Mouse (Mus musculus) liver, embryonic 14.5 days (tissue): ENCODE results near the gene Lyz2. TPM values are rescaled to one million over a fixed set of nuclear protein-coding genes. Genes with fewer than 3 reads are reported as not detected.
"Not testable (repeated sequence)": the region's sequence is repeated elsewhere in the genome, so short reads cannot be mapped to it uniquely, and the experiment has no call there.

Experiments
- ATAC-seq: fragments of 200-750 bp; cut with Nextera tagmentation; 2 replicates; pipeline ENCODE4 v1.8.0; 2017; ENCODE audit warnings: moderate number of reproducible peaks, mild to moderate bottlenecking, moderate library complexity; ENCODE audit not compliant: insufficient read depth
- DNase-seq, 3 experiments: peaks; one replicate each; pipeline ENCODE4 v3.0.0-alpha.2; 2012 to 2013; ENCODE audit warnings: low read depth in 3 of 3, low spot score in 3 of 3
- H3K27ac ChIP-seq: fragments of 300-500 bp; sonication (generic); 2 replicates; pipeline ENCODE4 v1.5.1; 2014; ENCODE audit warnings: moderate library complexity, mild to moderate bottlenecking, control low read depth, inconsistent platforms
- H3K27me3 ChIP-seq: fragments of 300-500 bp; sonication (generic); 2 replicates; pipeline ENCODE4 v1.6.1; 2014; ENCODE audit warnings: mild to moderate bottlenecking, low read length, moderate library complexity; ENCODE audit not compliant: control insufficient read depth, insufficient read depth
- H3K36me3 ChIP-seq: fragments of 300-500 bp; sonication (generic); replicated peaks from 2 replicates; pipeline ENCODE4 v1.6.1; 2014; ENCODE audit warnings: low read depth; ENCODE audit not compliant: control insufficient read depth, insufficient read depth
- H3K4me1 ChIP-seq, 2 experiments: fragments of 200-500 bp in 1 of 2; fragments of 300-500 bp in 1 of 2; sonication (generic) in 1 of 2; replicated peaks; 2 replicates each; pipeline ENCODE4 v1.6.1; 2012 to 2014; ENCODE audit warnings: antibody characterized with exemption in 1 of 2, inconsistent platforms in 1 of 2, low read length in 1 of 2; ENCODE audit not compliant: control insufficient read depth in 2 of 2, insufficient read depth in 2 of 2
- H3K4me2 ChIP-seq: fragments of 300-500 bp; sonication (generic); 2 replicates; pipeline ENCODE4 v1.6.1; 2014; ENCODE audit warnings: low read depth, mild to moderate bottlenecking, control low read depth, moderate library complexity
- H3K4me3 ChIP-seq, 2 experiments: fragments of 200-500 bp in 1 of 2; fragments of 300-500 bp in 1 of 2; sonication (generic) in 1 of 2; 2 replicates each; pipeline ENCODE4 v1.5.1; 2012 to 2014; ENCODE audit warnings: low read depth in 2 of 2, low read length in 2 of 2, mild to moderate bottlenecking in 2 of 2, control low read depth in 1 of 2, inconsistent platforms in 1 of 2, moderate library complexity in 1 of 2; ENCODE audit not compliant: insufficient read depth in 1 of 2
- H3K9ac ChIP-seq: fragments of 300-500 bp; sonication (generic); replicated peaks from 2 replicates; pipeline ENCODE4 v1.6.1; 2014; ENCODE audit warnings: mild to moderate bottlenecking, control low read depth, moderate library complexity
- H3K9me3 ChIP-seq: fragments of 300-500 bp; sonication (generic); 2 replicates; pipeline ENCODE4 v1.6.1; 2016; ENCODE audit warnings: low read length, mixed read lengths; ENCODE audit not compliant: control insufficient read depth
- CTCF ChIP-seq: IDR thresholded peaks from 2 replicates; pipeline ENCODE4 v1.5.1; 2016; ENCODE audit warnings: antibody characterized with exemption, low read depth, control low read depth
- EP300 ChIP-seq: IDR thresholded peaks from 2 replicates; pipeline ENCODE4 v1.6.1; 2016; ENCODE audit warnings: antibody characterized with exemption, low read depth
- WGBS: fragments of 180-500 bp; shearing (Covaris S2); extraction: QIAGEN DNeasy Blood & Tissue Kit; methylation state at CpG from one replicate; pipeline ENCODE4 v1.1.7; 2014; ENCODE audit not compliant: insufficient replicate concordance; 5-methylcytosine and 5-hydroxymethylcytosine counted together
- polyA plus RNA-seq, 2 experiments: library from polyadenylated mRNA; depleted of rRNA in 1 of 2; stranded (reverse) in 1 of 2; unstranded in 1 of 2; fragments of >200 nt; fragmentation: Nextera tagmentation in 1 of 2; extraction: Ambion mirVana in 1 of 2; gene quantifications; 2 replicates each; pipeline versions ENCODE4 v1.2.1 to v1.2.3; 2012 to 2014

Gene Lyz2
- polyA plus RNA-seq, 2 experiments: 95.5 to 323 TPM

DNA sequence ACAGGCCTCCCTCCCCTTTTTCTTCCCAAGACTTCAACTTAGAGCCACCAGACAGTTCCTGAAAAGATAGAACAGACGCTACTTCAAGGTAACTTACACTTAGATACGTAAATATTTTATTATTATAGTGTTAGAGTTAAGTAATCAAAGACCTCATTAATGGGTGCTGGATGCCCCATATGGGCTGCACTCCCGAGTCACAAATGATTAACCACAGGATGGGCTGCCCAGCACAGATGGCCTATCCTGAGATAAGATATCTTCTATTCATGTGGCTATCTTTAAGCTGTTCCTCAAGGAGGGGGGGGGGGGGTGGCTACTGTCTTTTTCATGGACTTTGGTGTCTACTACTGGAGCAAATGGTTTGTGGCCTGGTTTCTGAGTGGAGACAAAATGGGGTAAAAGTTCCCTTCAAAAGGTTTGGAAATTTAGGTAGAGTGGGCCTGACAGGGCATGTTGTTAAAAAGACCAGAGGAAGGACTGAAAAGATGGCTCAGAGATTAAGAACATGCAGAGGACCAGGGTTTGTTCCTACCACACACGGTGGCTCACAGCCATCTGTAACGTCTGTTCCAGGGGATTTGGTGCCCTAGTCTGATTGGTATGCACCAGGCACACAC is 17.9 kb upstream of the Lyz2 start:
- DNase-seq (no peak), ATAC-seq (no peak)
- Histone ChIP-seq H3K4me2 (no peak overlapping the region), H3K9me3 (no peaks in the 10 kb centered on the region), H3K27me3 (no peaks in the 10 kb centered on the region), H3K36me3 (no peaks in the 10 kb centered on the region), H3K27ac (no peak overlapping the region), H3K9ac (no peak overlapping the region), H3K4me3 (no peak overlapping the region), H3K4me1 (peaks cover 0 to 3% of the 10 kb centered on the region in 2 experiments; a peak in 2 of 4 replicates)
- TF ChIP-seq CTCF (no peak), EP300 (no peak)
- 37% methylated on average over 5 of the region's 5 CpGs for WGBS

DNA sequence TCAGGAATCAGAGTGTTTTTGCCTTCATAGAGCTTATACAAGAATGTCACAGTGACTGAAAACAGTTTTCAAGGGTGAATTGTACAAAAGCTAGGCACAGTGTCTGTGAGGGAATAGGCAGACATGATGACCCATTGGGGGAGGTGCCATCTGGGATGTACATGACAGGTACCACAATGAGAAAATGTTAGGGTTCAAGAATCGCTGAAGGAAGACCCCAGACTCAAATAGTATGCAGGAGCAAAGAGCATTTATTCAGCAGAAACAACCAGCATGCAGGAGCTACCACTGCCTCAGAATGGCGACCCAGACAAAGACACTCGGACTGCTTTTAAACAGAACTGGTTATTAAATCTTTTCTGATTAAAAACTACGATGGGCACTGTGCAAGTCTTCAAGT is 17.0 kb upstream of the Lyz2 start:
- Histone ChIP-seq H3K36me3 (no peaks in the 10 kb centered on the region), H3K4me2 (no peak overlapping the region), H3K4me3 (no peak overlapping the region), H3K27me3 (no peaks in the 10 kb centered on the region), H3K9ac (no peak overlapping the region), H3K9me3 (no peaks in the 10 kb centered on the region), H3K27ac (no peak overlapping the region), H3K4me1 (peaks cover 0 to 3% of the 10 kb centered on the region in 2 experiments; a peak in 2 of 4 replicates)
- WGBS: 69% methylated on average over 4 of the region's 4 CpGs
- ATAC-seq (no peak), DNase-seq (no peak)
- TF ChIP-seq CTCF (no peak), EP300 (no peak)

GRCm38 (mm10) chr10:117298336-117298735 is 16.2 kb upstream of the Lyz2 start:
- H3K27me3 ChIP-seq: no peaks in the 10 kb centered on the region
- no peaks in the 10 kb centered on the region for H3K36me3 ChIP-seq
- no peak overlapping the region for H3K27ac ChIP-seq
- peaks cover 0 to 3% of the 10 kb centered on the region in 2 experiments; a peak in 2 of 4 replicates for H3K4me1 ChIP-seq
- no peak for DNase-seq
- WGBS: 64% methylated on average over 6 of the region's 6 CpGs
- TF ChIP-seq CTCF (no peak), EP300 (no peak)
- H3K4me3 ChIP-seq: no peak overlapping the region
- ATAC-seq: no peak
- no peak overlapping the region for H3K9ac ChIP-seq
- H3K9me3 ChIP-seq: no peaks in the 10 kb centered on the region
- H3K4me2 ChIP-seq: no peak overlapping the region

DNA sequence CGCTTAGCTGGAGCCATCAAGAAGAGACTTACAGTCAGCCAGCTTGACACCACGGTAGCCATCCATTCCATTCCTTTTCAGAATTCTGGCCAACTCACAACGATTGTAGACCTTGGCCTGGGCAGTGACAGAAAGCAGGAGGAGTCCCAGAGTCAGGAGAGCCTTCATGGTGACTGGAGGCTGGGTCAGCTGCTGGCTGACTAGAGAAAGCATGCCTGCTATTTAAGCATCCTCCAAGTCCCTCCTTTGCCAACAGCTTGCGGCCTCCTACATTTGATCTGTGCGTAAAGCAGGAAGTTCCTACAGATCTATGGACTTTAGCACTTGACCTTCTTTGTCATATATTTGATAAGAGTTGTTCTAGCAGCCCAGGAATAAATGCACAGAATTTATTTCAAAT is 10.6 kb upstream of the Lyz2 start, which contains the start of gene Lyz1:
Gene Lyz1 (minus strand): TSS at position 198 of the 400 bp plus-strand sequence.
- H3K4me2 ChIP-seq: no peak within 1 kb of the TSS
- H3K27me3 ChIP-seq: no peaks in the 10 kb centered on the region
- DNase-seq (no peak), ATAC-seq (no peak)
- H3K4me1 ChIP-seq: no peaks in the 10 kb centered on the region
- H3K4me3 ChIP-seq: no peak within 1 kb of the TSS
- WGBS: 67% methylated on average over 5 of the region's 5 CpGs
- H3K9ac ChIP-seq: no peak within 1 kb of the TSS
- no peaks in the 10 kb centered on the region for H3K36me3 ChIP-seq
- TF ChIP-seq EP300 (no peak), CTCF (no peak)
- no peaks in the 10 kb centered on the region for H3K9me3 ChIP-seq
- H3K27ac ChIP-seq: no peak within 1 kb of the TSS

DNA sequence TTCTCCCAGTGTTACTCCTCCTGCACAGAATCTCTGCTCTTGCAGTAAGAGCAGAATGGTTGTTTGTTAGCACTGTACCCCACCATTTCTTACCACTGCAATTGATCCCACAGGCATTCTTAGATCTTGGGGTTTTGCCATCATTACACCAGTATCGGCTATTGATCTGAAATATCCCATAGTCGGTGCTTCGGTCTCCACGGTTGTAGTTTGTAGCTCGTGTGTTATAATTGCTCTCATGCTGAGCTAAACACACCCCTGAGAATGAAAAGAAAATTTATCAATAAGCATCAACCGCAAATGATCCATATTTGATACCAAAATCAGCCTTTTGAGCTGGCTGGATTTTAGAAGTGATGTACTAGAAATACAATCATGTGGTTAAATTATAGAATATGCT is 8.8 kb upstream of the Lyz2 start:
- H3K9ac ChIP-seq, H3K4me2 ChIP-seq, H3K36me3 ChIP-seq, ATAC-seq, H3K4me3 ChIP-seq, H3K27me3 ChIP-seq, DNase-seq, H3K27ac ChIP-seq, H3K4me1 ChIP-seq, H3K9me3 ChIP-seq: not testable (repeated sequence)
- 70% methylated on average over 6 of the region's 6 CpGs for WGBS
